Mouse (Mus musculus): ENCODE measurements at regions not wholly inside any gene's neighbourhood (a gene's known extent, or its start where the extent isn't known, plus 50 kb on each side); places are given as distances from the start of the nearest gene placed in this dataset.

DNA sequence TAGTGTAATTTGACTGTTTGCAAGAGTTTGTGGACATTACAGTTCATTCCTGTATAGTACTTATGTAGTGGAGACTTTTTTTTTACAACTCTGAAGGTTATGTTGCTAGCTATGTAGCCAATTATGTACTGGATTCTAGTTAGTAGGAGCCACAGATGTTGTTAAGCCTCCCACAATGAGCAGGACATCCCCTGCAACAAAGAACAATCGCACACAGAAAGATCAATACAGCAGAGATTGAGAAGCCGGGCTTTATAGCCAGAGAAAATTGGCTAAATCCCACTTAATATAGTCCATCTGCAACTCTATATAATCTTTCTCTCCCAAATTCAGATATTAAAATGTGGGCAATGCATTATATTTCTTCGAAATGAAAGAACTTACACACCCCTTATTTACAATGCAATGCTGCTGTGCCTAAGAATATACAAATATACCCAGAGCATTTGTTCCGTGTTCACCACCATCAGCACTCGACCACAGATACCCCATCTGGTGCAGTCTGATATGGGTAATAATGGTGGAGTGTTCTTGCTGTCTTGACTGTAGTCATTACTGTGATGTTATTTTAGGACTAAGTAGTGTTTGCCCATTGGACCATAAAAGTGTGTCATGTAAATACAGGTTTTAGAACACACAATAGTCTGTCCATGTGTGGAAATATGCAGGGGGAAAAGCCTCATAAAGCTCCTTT is 1351.9 kb upstream of the Zeb2 start:
- Histone ChIP-seq H3K27me3 (ENCODE audit: control insufficient read depth, insufficient read depth, low read length) (no peaks in the 10 kb centered on the region), H3K4me3 (replicated peaks; ENCODE audit: insufficient read depth, low read depth, low read length) (no peak overlapping the region), H3K27ac (ENCODE audit: insufficient read depth, low read length) (no peak overlapping the region), H3K4me1 (ENCODE audit: control insufficient read depth, insufficient read depth, low read length) (no peaks in the 10 kb centered on the region)
- WGBS = 85% methylated on average over 5 of the region's 5 CpGs
- TF ChIP-seq POLR2A (IDR thresholded peaks at IDR 0.05; ENCODE audit: borderline replicate concordance, insufficient read depth, low read length) (no peak), CTCF (IDR thresholded peaks at IDR 0.05; ENCODE audit: borderline replicate concordance, insufficient read depth, low read depth, low read length) (no peak)
- no peak for DNase-seq

- TF ChIP-seq CTCF (IDR thresholded peaks at IDR 0.05; ENCODE audit: borderline replicate concordance, insufficient read depth, low read depth, low read length) = no peak
- TF ChIP-seq POLR2A (IDR thresholded peaks at IDR 0.05; ENCODE audit: borderline replicate concordance, insufficient read depth, low read length) = no peak
- H3K4me3 ChIP-seq (replicated peaks; ENCODE audit: insufficient read depth, low read depth, low read length) = no peak overlapping the region
- H3K27me3 ChIP-seq (ENCODE audit: control insufficient read depth, insufficient read depth, low read length) = no peaks in the 10 kb centered on the region
- no peak for DNase-seq
- H3K4me1 ChIP-seq (ENCODE audit: control insufficient read depth, insufficient read depth, low read length) = no peaks in the 10 kb centered on the region
- WGBS = 7% methylated on average over 4 of the region's 4 CpGs
- no peak overlapping the region for H3K27ac ChIP-seq (ENCODE audit: insufficient read depth, low read length)
Measured at GRCm38 (mm10) chr2:46465389-46465788, 1348.2 kb upstream of the Zeb2 start.

GRCm38 (mm10) chr2:46464913-46465312 is 1347.7 kb upstream of the Zeb2 start:
- TF ChIP-seq CTCF (IDR thresholded peaks at IDR 0.05; ENCODE audit: borderline replicate concordance, insufficient read depth, low read depth, low read length) = no peak
- no peak for TF ChIP-seq POLR2A (IDR thresholded peaks at IDR 0.05; ENCODE audit: borderline replicate concordance, insufficient read depth, low read length)
- no peak overlapping the region for H3K27ac ChIP-seq (ENCODE audit: insufficient read depth, low read length)

DNA sequence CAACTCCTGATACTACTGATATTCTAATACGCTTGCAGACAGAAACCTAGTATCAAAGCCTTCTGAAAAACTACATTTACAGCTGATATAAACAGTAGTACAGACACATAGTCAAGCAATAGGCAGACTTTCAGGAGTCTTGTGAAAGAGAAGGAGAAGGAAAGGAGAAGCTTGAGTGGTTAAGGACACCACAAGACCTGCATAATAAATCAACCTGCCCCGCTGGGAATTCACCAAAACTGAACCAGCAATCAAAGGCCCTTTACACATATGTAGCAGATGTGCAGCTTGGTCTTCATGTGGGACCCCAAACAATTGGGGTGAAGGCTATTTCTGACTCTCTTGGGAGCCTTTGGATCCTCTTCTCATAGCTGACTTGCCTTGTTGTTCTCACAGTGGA is 1345.5 kb upstream of the Zeb2 start:
- DNase-seq = no peak
- TF ChIP-seq POLR2A (IDR thresholded peaks at IDR 0.05; ENCODE audit: borderline replicate concordance, insufficient read depth, low read length) (no peak), CTCF (IDR thresholded peaks at IDR 0.05; ENCODE audit: borderline replicate concordance, insufficient read depth, low read depth, low read length) (no peak)
- Histone ChIP-seq H3K4me1 (ENCODE audit: control insufficient read depth, insufficient read depth, low read length) (no peaks in the 10 kb centered on the region), H3K27ac (ENCODE audit: insufficient read depth, low read length) (no peak overlapping the region), H3K27me3 (ENCODE audit: control insufficient read depth, insufficient read depth, low read length) (no peaks in the 10 kb centered on the region), H3K4me3 (replicated peaks; ENCODE audit: insufficient read depth, low read depth, low read length) (no peak overlapping the region)
- WGBS = 97% methylated on average over 2 of the region's 2 CpGs

More at GRCm38 (mm10) chr2:46464913-46465312, 1347.7 kb upstream of the Zeb2 start:
- no peak for DNase-seq
- H3K4me1 ChIP-seq (ENCODE audit: control insufficient read depth, insufficient read depth, low read length) = no peaks in the 10 kb centered on the region
- no peaks in the 10 kb centered on the region for H3K27me3 ChIP-seq (ENCODE audit: control insufficient read depth, insufficient read depth, low read length)
- H3K4me3 ChIP-seq (replicated peaks; ENCODE audit: insufficient read depth, low read depth, low read length) = no peak overlapping the region
- 71% methylated on average over 1 of the region's 1 CpGs for WGBS

GRCm38 (mm10) chr2:46450698-46451097 is 1333.5 kb upstream of the Zeb2 start:
- H3K27ac ChIP-seq (ENCODE audit: insufficient read depth, low read length) = no peak overlapping the region
- TF ChIP-seq CTCF (IDR thresholded peaks at IDR 0.05; ENCODE audit: borderline replicate concordance, insufficient read depth, low read depth, low read length) (no peak), POLR2A (IDR thresholded peaks at IDR 0.05; ENCODE audit: borderline replicate concordance, insufficient read depth, low read length) (no peak)
- 34% methylated on average over 6 of the region's 6 CpGs for WGBS
- H3K4me3 ChIP-seq (replicated peaks; ENCODE audit: insufficient read depth, low read depth, low read length) = no peak overlapping the region
- H3K27me3 ChIP-seq (ENCODE audit: control insufficient read depth, insufficient read depth, low read length) = no peaks in the 10 kb centered on the region
- H3K4me1 ChIP-seq (ENCODE audit: control insufficient read depth, insufficient read depth, low read length) = no peaks in the 10 kb centered on the region
- no peak for DNase-seq

GRCm38 (mm10) chr2:46445306-46445705 is 1328.1 kb upstream of the Zeb2 start:
- Histone ChIP-seq H3K4me3 (replicated peaks; ENCODE audit: insufficient read depth, low read depth, low read length) (no peak overlapping the region), H3K27ac (ENCODE audit: insufficient read depth, low read length) (no peak overlapping the region), H3K27me3 (ENCODE audit: control insufficient read depth, insufficient read depth, low read length) (no peaks in the 10 kb centered on the region), H3K4me1 (ENCODE audit: control insufficient read depth, insufficient read depth, low read length) (no peaks in the 10 kb centered on the region)
- no peak for TF ChIP-seq POLR2A (IDR thresholded peaks at IDR 0.05; ENCODE audit: borderline replicate concordance, insufficient read depth, low read length)
- no peak for TF ChIP-seq CTCF (IDR thresholded peaks at IDR 0.05; ENCODE audit: borderline replicate concordance, insufficient read depth, low read depth, low read length)
- 74% methylated on average over 3 of the region's 3 CpGs for WGBS
- no peak for DNase-seq

GRCm38 (mm10) chr2:46443686-46444180 is 1326.5 kb upstream of the Zeb2 start:
- Histone ChIP-seq H3K4me3 (replicated peaks; ENCODE audit: insufficient read depth, low read depth, low read length) (no peak overlapping the region), H3K27ac (ENCODE audit: insufficient read depth, low read length) (no peak overlapping the region), H3K27me3 (ENCODE audit: control insufficient read depth, insufficient read depth, low read length) (no peaks in the 10 kb centered on the region), H3K4me1 (ENCODE audit: control insufficient read depth, insufficient read depth, low read length) (no peaks in the 10 kb centered on the region)
- TF ChIP-seq POLR2A (IDR thresholded peaks at IDR 0.05; ENCODE audit: borderline replicate concordance, insufficient read depth, low read length) = no peak
- TF ChIP-seq CTCF (IDR thresholded peaks at IDR 0.05; ENCODE audit: borderline replicate concordance, insufficient read depth, low read depth, low read length) = no peak
- 2% methylated on average over 5 of the region's 5 CpGs for WGBS
- DNase-seq = peak in 1 of 2 experiments; percentile 16

DNA sequence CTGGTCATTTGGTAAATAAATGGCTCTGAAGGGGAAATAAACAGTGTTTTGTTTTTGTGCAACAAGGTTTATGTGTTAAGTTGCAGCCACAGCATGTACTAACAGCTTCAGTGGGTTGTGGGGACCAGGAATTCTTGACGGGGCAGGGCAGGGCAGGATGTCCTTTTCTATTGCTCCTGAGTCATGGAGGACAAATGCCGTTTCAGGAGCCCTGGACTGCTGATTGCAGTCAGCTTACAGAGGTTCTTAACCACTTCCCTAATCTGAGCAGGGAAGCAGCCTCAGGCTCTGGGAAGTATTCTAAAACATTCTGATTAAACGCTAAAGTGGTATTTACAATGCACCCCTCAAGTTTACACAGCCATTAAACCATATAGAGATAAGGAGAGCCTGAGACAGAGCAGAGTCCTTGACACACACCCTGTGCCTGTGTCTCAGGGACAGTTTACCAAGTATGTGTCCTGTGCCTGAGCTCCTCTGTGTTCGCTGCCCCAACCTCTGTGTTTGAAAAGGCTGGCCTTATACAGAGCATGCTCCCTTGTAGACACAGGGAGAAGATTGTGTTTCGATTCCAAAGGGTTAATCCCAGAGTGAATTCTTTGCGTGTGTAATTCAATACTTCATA is 1326.0 kb upstream of the Zeb2 start:
- H3K4me1 ChIP-seq (ENCODE audit: control insufficient read depth, insufficient read depth, low read length) = no peaks in the 10 kb centered on the region
- no peak overlapping the region for H3K4me3 ChIP-seq (replicated peaks; ENCODE audit: insufficient read depth, low read depth, low read length)
- 40% methylated on average over 6 of the region's 6 CpGs for whole genome bisulfite sequencing
- no peaks in the 10 kb centered on the region for H3K27me3 ChIP-seq (ENCODE audit: control insufficient read depth, insufficient read depth, low read length)
- no peak for DNase-seq
- TF ChIP-seq CTCF (IDR thresholded peaks at IDR 0.05; ENCODE audit: borderline replicate concordance, insufficient read depth, low read depth, low read length) (no peak), POLR2A (IDR thresholded peaks at IDR 0.05; ENCODE audit: borderline replicate concordance, insufficient read depth, low read length) (no peak)
- H3K27ac ChIP-seq (ENCODE audit: insufficient read depth, low read length) = no peak overlapping the region
